Mouse (Mus musculus) hindbrain, embryonic 13.5 days (tissue): ENCODE data around the gene Csf2rb2. TPM values are rescaled to one million over a fixed set of nuclear protein-coding genes. Genes with fewer than 3 reads are reported as not detected.

Experiments
- ATAC-seq: fragments of 200-750 bp; cut with Nextera tagmentation; 2 replicates; pipeline ENCODE4 v1.8.0; 2017; ENCODE audit warnings: moderate TSS enrichment; ENCODE audit not compliant: low FRiP score
- H3K27ac ChIP-seq: fragments of 300-500 bp; sonication (generic); 2 replicates; pipeline ENCODE4 v1.5.1; 2015; ENCODE audit warnings: inconsistent platforms, mild to moderate bottlenecking, moderate library complexity
- H3K27me3 ChIP-seq: fragments of 300-500 bp; sonication (generic); 2 replicates; pipeline ENCODE4 v1.6.1; 2015; ENCODE audit warnings: mild to moderate bottlenecking, inconsistent platforms
- H3K36me3 ChIP-seq: fragments of 300-500 bp; sonication (generic); 2 replicates; pipeline ENCODE4 v1.6.1; 2015; ENCODE audit warnings: mild to moderate bottlenecking, inconsistent platforms
- H3K4me1 ChIP-seq: fragments of 300-500 bp; sonication (generic); replicated peaks from 2 replicates; pipeline ENCODE4 v1.6.1; 2015; ENCODE audit warnings: inconsistent platforms
- H3K4me2 ChIP-seq: fragments of 300-500 bp; sonication (generic); 2 replicates; pipeline ENCODE4 v1.6.1; 2015; ENCODE audit warnings: inconsistent platforms, mild to moderate bottlenecking, moderate library complexity
- H3K4me3 ChIP-seq: fragments of 300-500 bp; sonication (generic); 2 replicates; pipeline ENCODE4 v1.5.1; 2015; ENCODE audit warnings: mild to moderate bottlenecking, inconsistent platforms
- H3K9ac ChIP-seq: fragments of 300-500 bp; sonication (generic); 2 replicates; pipeline ENCODE4 v1.6.1; 2015; ENCODE audit warnings: mild to moderate bottlenecking, inconsistent platforms
- H3K9me3 ChIP-seq: fragments of 300-500 bp; sonication (generic); 2 replicates; pipeline ENCODE4 v1.6.1; 2016; ENCODE audit warnings: inconsistent platforms
- WGBS: fragments of 180-500 bp; shearing (Covaris S2); methylation state at CpG from one replicate; pipeline ENCODE4 v1.1.7; 2015; 5-methylcytosine and 5-hydroxymethylcytosine counted together
- microRNA-seq: library from miRNA; unstranded; fragments of <30 nt; microRNA quantifications from one replicate; pipeline ENCODE4, GENCODE M21; 2016
- polyA plus RNA-seq: library from polyadenylated mRNA; unstranded; fragments of >200 nt; fragmentation: Nextera tagmentation; extraction: Ambion mirVana; gene quantifications from 2 replicates; pipeline ENCODE4 v1.2.1, GENCODE M21; 2015

Gene Csf2rb2
- polyA plus RNA-seq, 1 experiment from 2014 or later: 0.06 TPM

- Histone ChIP-seq H3K4me1 (no peaks in the 10 kb centered on the region), H3K4me2 (no peak overlapping the region), H3K9ac (no peak overlapping the region), H3K4me3 (no peak overlapping the region), H3K9me3 (no peaks in the 10 kb centered on the region), H3K27me3 (peaks cover 15% of the 10 kb centered on the region; the same call in 1 of the 2 replicates), H3K27ac (no peak overlapping the region), H3K36me3 (no peaks in the 10 kb centered on the region)
- 76% methylated on average over 6 of the region's 6 CpGs for WGBS
- no peak for ATAC-seq
These were observed 61.7 kb downstream of the Csf2rb2 start for GRCm38 (mm10) chr15:78243774-78244173.

DNA sequence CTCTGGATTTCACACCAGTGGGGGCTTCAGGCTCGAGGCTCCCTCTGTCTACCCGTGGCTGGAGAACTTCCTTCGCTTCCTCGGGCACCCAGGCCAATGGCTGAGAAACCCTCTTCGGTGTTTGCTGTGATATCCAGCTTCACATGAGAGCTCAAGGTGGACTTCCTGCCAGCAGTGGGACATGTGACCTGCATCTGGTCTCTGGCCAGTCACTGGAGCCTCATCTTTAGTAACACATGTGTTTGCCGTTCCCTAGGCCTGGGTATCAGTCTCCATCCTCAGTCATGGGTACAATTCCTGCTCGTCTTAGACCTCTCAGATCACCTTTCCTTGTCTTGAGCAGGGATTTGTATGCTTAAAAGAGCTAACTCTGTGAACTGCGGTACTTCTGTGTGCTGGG is 62.5 kb downstream of the Csf2rb2 start:
- Histone ChIP-seq H3K27me3 (peaks cover 16% of the 10 kb centered on the region), H3K4me2 (no peak overlapping the region), H3K9me3 (no peaks in the 10 kb centered on the region), H3K4me1 (no peaks in the 10 kb centered on the region), H3K36me3 (no peaks in the 10 kb centered on the region), H3K9ac (no peak overlapping the region), H3K27ac (no peak overlapping the region), H3K4me3 (no peak overlapping the region)
- ATAC-seq: no peak
- WGBS: 84% methylated on average over 8 of the region's 8 CpGs

GRCm38 (mm10) chr15:78241335-78241734 is 64.2 kb downstream of the Csf2rb2 start:
- 53% methylated on average over 11 of the region's 11 CpGs for WGBS
- Histone ChIP-seq H3K9me3 (no peaks in the 10 kb centered on the region), H3K9ac (no peak overlapping the region), H3K4me1 (no peaks in the 10 kb centered on the region), H3K4me3 (no peak overlapping the region), H3K4me2 (no peak overlapping the region), H3K27me3 (peaks cover 19% of the 10 kb centered on the region), H3K36me3 (no peaks in the 10 kb centered on the region), H3K27ac (no peak overlapping the region)
- ATAC-seq: no peak

- Histone ChIP-seq H3K27me3 (peaks cover 15% of the 10 kb centered on the region), H3K4me2 (no peak overlapping the region), H3K4me1 (no peaks in the 10 kb centered on the region), H3K27ac (no peak overlapping the region), H3K9me3 (no peaks in the 10 kb centered on the region), H3K4me3 (no peak overlapping the region), H3K9ac (no peak overlapping the region), H3K36me3 (no peaks in the 10 kb centered on the region)
- no peak for ATAC-seq
- 79% methylated on average over 14 of the region's 14 CpGs for WGBS
These were observed 65.4 kb downstream of the Csf2rb2 start for GRCm38 (mm10) chr15:78239956-78240617.

GRCm38 (mm10) chr15:78239453-78239852 is 66.1 kb downstream of the Csf2rb2 start:
- H3K4me2 ChIP-seq: no peak overlapping the region
- no peaks in the 10 kb centered on the region for H3K36me3 ChIP-seq
- H3K9me3 ChIP-seq: no peaks in the 10 kb centered on the region
- no peak overlapping the region for H3K9ac ChIP-seq
- ATAC-seq: no peak
- 28% methylated on average over 10 of the region's 10 CpGs for WGBS
- H3K4me3 ChIP-seq: no peak overlapping the region
- peaks cover 20% of the 10 kb centered on the region for H3K27me3 ChIP-seq
- H3K4me1 ChIP-seq: no peaks in the 10 kb centered on the region
- H3K27ac ChIP-seq: no peak overlapping the region

GRCm38 (mm10) chr15:78234823-78235509 is 70.6 kb downstream of the Csf2rb2 start:
- Histone ChIP-seq H3K27ac (no peak overlapping the region), H3K4me3 (no peak overlapping the region), H3K27me3 (peaks cover 17% of the 10 kb centered on the region), H3K9me3 (no peaks in the 10 kb centered on the region), H3K4me2 (no peak overlapping the region), H3K9ac (no peak overlapping the region), H3K4me1 (peaks cover 13% of the 10 kb centered on the region), H3K36me3 (no peaks in the 10 kb centered on the region)
- WGBS: 80% methylated on average over 5 of the region's 5 CpGs
- ATAC-seq: no peak

Small RNA genes lying within 50 kb of the gene (microRNA-seq; reads per million reads assigned to microRNA genes)
- gene Mir7676-1 (not detected), gene Mir7676-2 (not detected)

Other genes starting within 250 kb of the Csf2rb2 start
- gene Cacng2, start 185.7 kb downstream of the Csf2rb2 start, polyA plus RNA-seq: 10.5 and 10.7 TPM in 2 replicates
- gene Ift27, start 131.6 kb downstream of the Csf2rb2 start, polyA plus RNA-seq: 106 and 111 TPM in 2 replicates
- 6.7 and 13.6 TPM in 2 replicates for gene Pvalb, start 99.3 kb downstream of the Csf2rb2 start, polyA plus RNA-seq
- 1.5 and 2.2 TPM in 2 replicates for gene Ncf4, start 60.9 kb downstream of the Csf2rb2 start, polyA plus RNA-seq
- gene Csf2rb, start 20.0 kb upstream of the Csf2rb2 start, polyA plus RNA-seq: 0.39 and 0.40 TPM in 2 replicates
- not detected in 2 replicates for gene Tex33, start 90.2 kb upstream of the Csf2rb2 start, polyA plus RNA-seq
- gene Tst, start 100.2 kb upstream of the Csf2rb2 start, polyA plus RNA-seq: 10.7 and 17.0 TPM in 2 replicates
- 2.2 and 3.1 TPM in 2 replicates for gene Mpst, start 100.7 kb upstream of the Csf2rb2 start, polyA plus RNA-seq
- gene Kctd17, start 122.8 kb upstream of the Csf2rb2 start, polyA plus RNA-seq: 114 and 116 TPM in 2 replicates
- gene Tmprss6, start 162.9 kb upstream of the Csf2rb2 start, polyA plus RNA-seq: 0.23 and 0.31 TPM in 2 replicates
- 0.05 and 0.13 TPM in 2 replicates for gene Il2rb, start 189.6 kb upstream of the Csf2rb2 start, polyA plus RNA-seq
- gene C1qtnf6, start 225.7 kb upstream of the Csf2rb2 start, polyA plus RNA-seq: 8.0 and 8.2 TPM in 2 replicates
- gene Sstr3, start 239.0 kb upstream of the Csf2rb2 start, polyA plus RNA-seq: 0.42 and 0.48 TPM in 2 replicates